Mouse (Mus musculus): ENCODE data around the gene Arid5b. TPM values are rescaled to one million over a fixed set of nuclear protein-coding genes. Genes with fewer than 3 reads are reported as not detected.

Arid5b gene
- polyA plus RNA-seq, 1 experiment = 8.6 TPM

- DNase-seq = no peak
- H3K4me1 ChIP-seq (ENCODE audit: control insufficient read depth, insufficient read depth, low read length) = no peaks in the 10 kb centered on the region
- WGBS = 92% methylated on average over 5 of the region's 5 CpGs
- H3K27me3 ChIP-seq (replicated peaks; ENCODE audit: control insufficient read depth, insufficient read depth, low read length) = no peaks in the 10 kb centered on the region
- no peak overlapping the region for H3K4me3 ChIP-seq (ENCODE audit: insufficient read depth, low read depth, low read length)
- H3K36me3 ChIP-seq (ENCODE audit: control insufficient read depth, insufficient read depth, low read length) = peaks cover 2% of the 10 kb centered on the region; the same call in 1 of the 2 replicates
- H3K27ac ChIP-seq (ENCODE audit: insufficient read depth, low read depth, low read length) = no peak overlapping the region
- TF ChIP-seq CTCF (conservative IDR thresholded peaks at IDR 0.05; ENCODE audit: insufficient read depth, insufficient read length, low read depth, low read length) (no peak), POLR2A (IDR thresholded peaks at IDR 0.05; ENCODE audit: low read depth, low read length) (no peak)
Measured at GRCm38 (mm10) chr10:68113645-68114044, 164.9 kb downstream of the Arid5b start.

- Histone ChIP-seq H3K27ac (ENCODE audit: insufficient read depth, low read depth, low read length) (no peak overlapping the region), H3K4me3 (ENCODE audit: insufficient read depth, low read depth, low read length) (no peak overlapping the region), H3K36me3 (ENCODE audit: control insufficient read depth, insufficient read depth, low read length) (no peaks in the 10 kb centered on the region; the same call in 1 of the 2 replicates), H3K4me1 (ENCODE audit: control insufficient read depth, insufficient read depth, low read length) (no peaks in the 10 kb centered on the region), H3K27me3 (replicated peaks; ENCODE audit: control insufficient read depth, insufficient read depth, low read length) (no peaks in the 10 kb centered on the region)
- no peak for DNase-seq
- no peak for TF ChIP-seq CTCF (conservative IDR thresholded peaks at IDR 0.05; ENCODE audit: insufficient read depth, insufficient read length, low read depth, low read length)
- TF ChIP-seq POLR2A (IDR thresholded peaks at IDR 0.05; ENCODE audit: low read depth, low read length) = no peak
- 63% methylated on average over 8 of the region's 8 CpGs for WGBS
Measured at GRCm38 (mm10) chr10:68112983-68113382, 165.6 kb downstream of the Arid5b start.

GRCm38 (mm10) chr10:68110607-68111006, 167.9 kb downstream of the Arid5b start:
- no peak for DNase-seq
- Histone ChIP-seq H3K27ac (ENCODE audit: insufficient read depth, low read depth, low read length) (0 out of 2 replicates have a peak overlapping the region, but pooled peaks have one; percentile 28), H3K4me3 (ENCODE audit: insufficient read depth, low read depth, low read length) (no peak overlapping the region), H3K27me3 (replicated peaks; ENCODE audit: control insufficient read depth, insufficient read depth, low read length) (no peaks in the 10 kb centered on the region), H3K36me3 (ENCODE audit: control insufficient read depth, insufficient read depth, low read length) (no peaks in the 10 kb centered on the region; the same call in 1 of the 2 replicates), H3K4me1 (ENCODE audit: control insufficient read depth, insufficient read depth, low read length) (no peaks in the 10 kb centered on the region; the same call in 1 of the 2 replicates)
- WGBS = 50% methylated on average over 5 of the region's 5 CpGs
- TF ChIP-seq CTCF (conservative IDR thresholded peaks at IDR 0.05; ENCODE audit: insufficient read depth, insufficient read length, low read depth, low read length) (no peak), POLR2A (IDR thresholded peaks at IDR 0.05; ENCODE audit: low read depth, low read length) (no peak)

DNA sequence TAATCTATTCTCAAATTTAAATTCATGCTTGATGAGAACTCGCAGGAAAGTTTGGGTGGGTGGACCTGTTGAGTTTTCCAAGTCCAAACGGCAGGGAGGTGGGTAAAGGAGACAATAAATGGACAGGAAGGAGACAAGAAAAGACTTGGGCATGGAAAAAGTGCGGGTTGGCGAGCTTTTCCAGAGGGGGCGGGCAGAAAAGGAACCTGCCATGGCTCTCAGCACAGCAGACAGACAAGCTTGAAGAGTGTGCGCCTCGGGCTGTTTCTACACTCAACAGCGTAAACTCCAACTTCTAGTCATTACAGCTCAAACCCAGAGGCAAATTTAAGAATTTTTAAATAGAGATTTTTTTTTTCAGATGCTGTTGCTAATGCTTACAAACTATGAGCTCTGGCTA, 168.4 kb downstream of the Arid5b start:
- H3K27ac ChIP-seq (ENCODE audit: insufficient read depth, low read depth, low read length) = no peak overlapping the region
- 83% methylated on average over 8 of the region's 8 CpGs for WGBS
- H3K27me3 ChIP-seq (replicated peaks; ENCODE audit: control insufficient read depth, insufficient read depth, low read length) = no peaks in the 10 kb centered on the region
- TF ChIP-seq CTCF (conservative IDR thresholded peaks at IDR 0.05; ENCODE audit: insufficient read depth, insufficient read length, low read depth, low read length) = no peak
- TF ChIP-seq POLR2A (IDR thresholded peaks at IDR 0.05; ENCODE audit: low read depth, low read length) = no peak
- DNase-seq = no peak
- no peaks in the 10 kb centered on the region; the same call in 1 of the 2 replicates for H3K36me3 ChIP-seq (ENCODE audit: control insufficient read depth, insufficient read depth, low read length)
- H3K4me1 ChIP-seq (ENCODE audit: control insufficient read depth, insufficient read depth, low read length) = no peaks in the 10 kb centered on the region; the same call in 1 of the 2 replicates
- no peak overlapping the region for H3K4me3 ChIP-seq (ENCODE audit: insufficient read depth, low read depth, low read length)

- DNase-seq = no peak
- no peak for TF ChIP-seq POLR2A (IDR thresholded peaks at IDR 0.05; ENCODE audit: low read depth, low read length)
- TF ChIP-seq CTCF (conservative IDR thresholded peaks at IDR 0.05; ENCODE audit: insufficient read depth, insufficient read length, low read depth, low read length) = no peak
- 94% methylated on average over 1 of the region's 1 CpGs for WGBS
Measured at GRCm38 (mm10) chr10:68109651-68110050, 168.9 kb downstream of the Arid5b start.

GRCm38 (mm10) chr10:68107716-68108115, 170.8 kb downstream of the Arid5b start:
- no peak for TF ChIP-seq POLR2A (IDR thresholded peaks at IDR 0.05; ENCODE audit: low read depth, low read length)
- TF ChIP-seq CTCF (conservative IDR thresholded peaks at IDR 0.05; ENCODE audit: insufficient read depth, insufficient read length, low read depth, low read length) = no peak
- no peaks in the 10 kb centered on the region for H3K27me3 ChIP-seq (replicated peaks; ENCODE audit: control insufficient read depth, insufficient read depth, low read length)
- H3K27ac ChIP-seq (ENCODE audit: insufficient read depth, low read depth, low read length) = 0 out of 2 replicates have a peak overlapping the region, but pooled peaks have one; percentile 19
- no peak for DNase-seq
- H3K4me3 ChIP-seq (ENCODE audit: insufficient read depth, low read depth, low read length) = no peak overlapping the region
- H3K36me3 ChIP-seq (ENCODE audit: control insufficient read depth, insufficient read depth, low read length) = no peaks in the 10 kb centered on the region; the same call in 1 of the 2 replicates
- peaks cover 9% of the 10 kb centered on the region for H3K4me1 ChIP-seq (ENCODE audit: control insufficient read depth, insufficient read depth, low read length)
- WGBS = 53% methylated on average over 6 of the region's 6 CpGs

More at GRCm38 (mm10) chr10:68109651-68110050, 168.9 kb downstream of the Arid5b start:
- Histone ChIP-seq H3K36me3 (ENCODE audit: control insufficient read depth, insufficient read depth, low read length) (no peaks in the 10 kb centered on the region; the same call in 1 of the 2 replicates), H3K27me3 (replicated peaks; ENCODE audit: control insufficient read depth, insufficient read depth, low read length) (no peaks in the 10 kb centered on the region), H3K4me1 (ENCODE audit: control insufficient read depth, insufficient read depth, low read length) (peaks cover under 1% of the 10 kb centered on the region), H3K4me3 (ENCODE audit: insufficient read depth, low read depth, low read length) (no peak overlapping the region), H3K27ac (ENCODE audit: insufficient read depth, low read depth, low read length) (no peak overlapping the region)

DNA sequence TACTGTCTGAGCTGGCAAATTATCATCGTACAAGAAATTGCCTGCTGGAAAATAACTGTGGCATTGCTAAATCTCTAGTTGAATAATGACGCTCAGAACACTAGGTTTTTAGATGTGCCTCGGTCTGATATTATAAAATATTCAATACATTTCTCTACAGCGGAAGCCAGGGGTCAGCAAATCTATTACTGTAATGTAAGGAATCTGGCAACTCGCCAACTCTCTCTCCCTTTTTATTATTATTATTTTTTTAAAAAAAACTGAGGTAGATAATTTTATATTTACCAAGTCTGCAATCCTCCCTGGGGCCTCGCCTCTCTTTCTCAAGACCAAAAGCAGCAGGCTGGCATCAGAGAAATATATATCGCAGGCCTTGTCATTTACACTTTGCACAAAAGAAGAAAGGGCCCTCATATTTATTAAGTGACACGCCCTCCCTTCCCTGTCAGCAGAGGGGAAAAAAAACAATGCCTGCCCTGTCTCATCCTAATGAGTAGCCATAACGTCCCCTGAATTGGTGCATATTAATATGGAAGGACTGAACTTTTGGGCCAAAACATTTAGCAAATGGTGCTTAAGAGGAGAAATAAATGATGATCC, 172.1 kb downstream of the Arid5b start:
- no peak for DNase-seq
- 59% methylated on average over 9 of the region's 9 CpGs for WGBS
- Histone ChIP-seq H3K27ac (ENCODE audit: insufficient read depth, low read depth, low read length) (peak overlapping the region; percentile 41; the same call in 1 of the 2 replicates), H3K36me3 (ENCODE audit: control insufficient read depth, insufficient read depth, low read length) (no peaks in the 10 kb centered on the region), H3K4me3 (ENCODE audit: insufficient read depth, low read depth, low read length) (no peak overlapping the region), H3K27me3 (replicated peaks; ENCODE audit: control insufficient read depth, insufficient read depth, low read length) (no peaks in the 10 kb centered on the region), H3K4me1 (ENCODE audit: control insufficient read depth, insufficient read depth, low read length) (peaks cover 9% of the 10 kb centered on the region)
- TF ChIP-seq CTCF (conservative IDR thresholded peaks at IDR 0.05; ENCODE audit: insufficient read depth, insufficient read length, low read depth, low read length) (no peak), POLR2A (IDR thresholded peaks at IDR 0.05; ENCODE audit: low read depth, low read length) (no peak)

All from kidney, adult 2 months (tissue).